Mouse (Mus musculus) liver, embryonic 16.5 days (tissue): ENCODE data around the gene Tmem206. TPM values are rescaled to one million over a fixed set of nuclear protein-coding genes. Genes with fewer than 3 reads are reported as not detected.

Source experiments
- ATAC-seq: fragments of 200-750 bp; cut with Nextera tagmentation; 2 replicates; pipeline ENCODE4 v1.8.0; 2017; ENCODE audit warnings: low read depth, mild to moderate bottlenecking, moderate number of reproducible peaks, moderate library complexity
- H3K27ac ChIP-seq: fragments of 300-500 bp; sonication (generic); 2 replicates; pipeline ENCODE4 v1.5.1; 2014; ENCODE audit warnings: mild to moderate bottlenecking, low read length
- H3K27me3 ChIP-seq: fragments of 300-500 bp; sonication (generic); 2 replicates; pipeline ENCODE4 v1.6.1; 2014; ENCODE audit warnings: low read depth, low read length, mixed read lengths; ENCODE audit not compliant: control insufficient read depth, insufficient read depth
- H3K36me3 ChIP-seq: fragments of 300-500 bp; sonication (generic); 2 replicates; pipeline ENCODE4 v1.6.1; 2014; ENCODE audit warnings: mild to moderate bottlenecking; ENCODE audit not compliant: control insufficient read depth, insufficient read depth
- H3K4me1 ChIP-seq: fragments of 300-500 bp; sonication (generic); 2 replicates; pipeline ENCODE4 v1.6.1; 2014; ENCODE audit warnings: low read depth, low read length, mixed read lengths; ENCODE audit not compliant: control insufficient read depth
- H3K4me2 ChIP-seq: fragments of 300-500 bp; sonication (generic); 2 replicates; pipeline ENCODE4 v1.6.1; 2014; ENCODE audit warnings: low read depth, low read length, mixed read lengths
- H3K4me3 ChIP-seq: fragments of 300-500 bp; sonication (generic); 2 replicates; pipeline ENCODE4 v1.5.1; 2014; ENCODE audit warnings: low read depth, mild to moderate bottlenecking, low read length
- H3K9ac ChIP-seq: fragments of 300-500 bp; sonication (generic); 2 replicates; pipeline ENCODE4 v1.6.1; 2014; ENCODE audit warnings: low read depth, low read length
- H3K9me3 ChIP-seq: fragments of 300-500 bp; sonication (generic); replicated peaks from 2 replicates; pipeline ENCODE4 v1.6.1; 2016; ENCODE audit warnings: low read length; ENCODE audit not compliant: control insufficient read depth
- WGBS: fragments of 180-500 bp; shearing (Covaris S2); extraction: QIAGEN DNeasy Blood & Tissue Kit; methylation state at CpG from one replicate; pipeline ENCODE4 v1.1.7; 2014; ENCODE audit not compliant: insufficient replicate concordance; 5-methylcytosine and 5-hydroxymethylcytosine counted together
- polyA plus RNA-seq: library from polyadenylated mRNA; unstranded; fragments of >200 nt; fragmentation: Nextera tagmentation; extraction: Ambion mirVana; gene quantifications from 2 replicates; pipeline ENCODE4 v1.2.1, GENCODE M21; 2015

Tmem206 gene
- polyA plus RNA-seq, 1 experiment from 2014 or later: 6.1 TPM

DNA sequence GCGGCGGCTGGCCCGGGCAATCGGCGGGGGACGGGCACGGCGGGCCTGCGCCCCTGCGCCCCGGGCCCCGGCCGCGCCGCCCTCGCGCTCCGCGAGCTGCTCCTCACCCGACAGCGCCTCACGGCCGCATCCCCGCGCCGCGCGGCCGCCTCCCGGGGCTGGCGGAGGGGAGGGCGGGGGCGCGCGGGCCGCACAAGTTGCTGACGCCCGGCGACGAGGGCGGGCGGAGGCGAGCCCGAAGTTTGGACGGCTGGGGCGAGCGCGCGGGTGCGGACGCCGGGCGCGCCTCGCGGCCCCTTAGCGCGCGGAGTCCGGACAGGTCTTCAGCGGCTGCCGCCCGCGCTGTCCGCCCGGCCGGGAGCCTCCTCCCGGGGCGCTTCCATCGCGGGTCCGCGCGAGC, 70.7 kb downstream of the Tmem206 start:
- Histone ChIP-seq H3K27me3 (no peaks in the 10 kb centered on the region), H3K4me2 (peak overlapping the region; percentile 69), H3K9ac (peak overlapping the region; percentile 96), H3K27ac (peak overlapping the region; percentile 96), H3K4me1 (peaks cover 19% of the 10 kb centered on the region), H3K4me3 (peak overlapping the region; percentile 92), H3K36me3 (no peaks in the 10 kb centered on the region), H3K9me3 (no peaks in the 10 kb centered on the region)
- peak; percentile 43 for ATAC-seq
- WGBS: under 1% methylated on average over 47 of the region's 74 CpGs

DNA sequence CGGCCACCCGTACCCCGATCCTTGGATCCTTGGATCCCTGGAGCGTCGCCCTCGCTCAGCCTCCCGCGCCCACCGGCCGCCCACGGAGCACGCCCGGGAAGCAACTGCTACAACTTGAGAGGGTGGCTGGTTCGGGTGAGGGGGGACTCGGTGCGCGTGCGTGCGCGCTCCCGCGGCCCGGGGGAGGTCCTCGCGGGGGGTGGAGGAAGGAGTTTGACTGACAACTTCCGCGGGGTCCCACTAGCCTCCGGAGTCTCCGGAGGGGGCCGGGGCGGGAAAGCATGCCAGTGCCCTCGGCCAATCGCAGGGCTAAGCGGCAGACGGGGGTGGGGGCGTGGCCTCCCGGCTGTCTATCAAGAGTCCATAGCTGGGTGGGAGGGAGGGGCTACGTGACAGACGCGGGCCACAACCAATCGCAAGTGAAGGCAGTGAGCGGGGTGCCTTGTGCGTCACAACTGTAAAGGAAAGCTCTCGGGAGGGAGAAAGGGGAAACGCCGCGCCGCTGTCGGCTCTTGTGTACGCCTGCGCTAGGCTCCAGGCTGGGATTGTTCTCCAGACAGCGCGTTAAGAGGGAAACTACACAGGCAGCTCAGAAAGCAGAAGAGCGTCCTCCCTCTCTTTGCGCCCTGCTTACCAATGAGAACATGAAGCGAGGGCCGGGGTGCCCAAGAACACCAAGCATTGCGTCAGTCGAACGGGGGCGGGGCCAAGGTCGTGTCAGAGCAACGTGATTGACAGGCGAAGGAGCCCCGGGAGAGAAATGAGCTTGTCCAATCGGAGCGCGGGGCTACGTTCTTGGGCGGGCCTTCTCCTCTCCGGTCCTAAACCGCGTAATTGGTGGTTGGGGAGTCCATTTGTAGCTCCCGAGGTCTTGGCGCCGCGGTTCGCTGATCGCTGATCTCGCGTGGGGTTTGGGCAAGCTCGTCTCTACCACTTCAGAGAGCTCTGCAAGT, 71.5 kb downstream of the Tmem206 start:
- H3K9ac ChIP-seq: peak overlapping the region; percentile 96
- H3K4me2 ChIP-seq: peak overlapping the region; percentile 93
- H3K4me1 ChIP-seq: peaks cover 13% of the 10 kb centered on the region
- peak overlapping the region; percentile 92 for H3K4me3 ChIP-seq
- no peaks in the 10 kb centered on the region for H3K9me3 ChIP-seq
- under 1% methylated on average over 79 of the region's 82 CpGs for WGBS
- ATAC-seq: peak; percentile 92
- H3K27ac ChIP-seq: peak overlapping the region; percentile 96
- H3K27me3 ChIP-seq: no peaks in the 10 kb centered on the region
- H3K36me3 ChIP-seq: no peaks in the 10 kb centered on the region

Other genes with a start within 250 kb of the Tmem206 start
- gene Batf3, start 228.1 kb upstream of the Tmem206 start, polyA plus RNA-seq: 1.5 and 2.4 TPM in 2 replicates
- not detected in 2 replicates for gene Fam71a, start 161.1 kb upstream of the Tmem206 start, polyA plus RNA-seq
- gene Atf3, start 107.9 kb upstream of the Tmem206 start, polyA plus RNA-seq: 1.5 and 1.9 TPM in 2 replicates
- gene Nenf, start 7.7 kb upstream of the Tmem206 start, polyA plus RNA-seq: 22.0 and 25.5 TPM in 2 replicates
- gene Ppp2r5a, start 77.4 kb downstream of the Tmem206 start, polyA plus RNA-seq: 9.8 and 11.3 TPM in 2 replicates
- gene Dtl, start 249.6 kb downstream of the Tmem206 start, polyA plus RNA-seq: 25.5 and 28.5 TPM in 2 replicates
- gene Ints7, start 249.7 kb downstream of the Tmem206 start, polyA plus RNA-seq: 17.3 and 18.9 TPM in 2 replicates